Mouse (Mus musculus): ENCODE results near the gene Akr1c21. TPM values are rescaled to one million over a fixed set of nuclear protein-coding genes. Genes with fewer than 3 reads are reported as not detected.
A peak's percentile ranks its signal among the peaks of the same experiment; 100 is the strongest.
"Not testable (repeated sequence)": the region's sequence is repeated elsewhere in the genome, so short reads cannot be mapped to it uniquely, and the experiment has no call there.

The Akr1c21 gene
- total RNA-seq (2021) = not detected

DNA sequence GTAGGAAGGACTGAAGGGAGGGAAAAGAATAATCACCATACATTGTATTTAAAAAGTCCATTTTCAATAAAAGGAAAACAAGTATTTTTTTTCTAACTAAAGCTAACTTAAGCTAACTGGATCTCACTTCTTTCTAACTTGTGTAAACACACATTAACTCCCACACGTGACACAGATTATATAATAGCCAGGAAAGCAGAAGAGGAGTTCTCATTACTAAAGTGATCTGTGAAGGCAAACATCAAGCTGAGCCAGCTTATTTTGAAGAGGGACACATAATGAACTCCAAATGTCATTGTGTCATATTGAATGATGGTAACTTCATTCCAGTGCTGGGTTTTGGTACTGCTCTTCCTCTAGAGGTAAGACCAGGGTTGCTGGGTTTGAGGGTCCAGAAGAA is at the start of gene Akr1c21:
TSS of gene Akr1c21 (plus strand) at position 205 of the 400 bp plus-strand sequence.
- intact Hi-C loops (cut with DNase I) = no loop called here
- DNase-seq = no peak

DNA sequence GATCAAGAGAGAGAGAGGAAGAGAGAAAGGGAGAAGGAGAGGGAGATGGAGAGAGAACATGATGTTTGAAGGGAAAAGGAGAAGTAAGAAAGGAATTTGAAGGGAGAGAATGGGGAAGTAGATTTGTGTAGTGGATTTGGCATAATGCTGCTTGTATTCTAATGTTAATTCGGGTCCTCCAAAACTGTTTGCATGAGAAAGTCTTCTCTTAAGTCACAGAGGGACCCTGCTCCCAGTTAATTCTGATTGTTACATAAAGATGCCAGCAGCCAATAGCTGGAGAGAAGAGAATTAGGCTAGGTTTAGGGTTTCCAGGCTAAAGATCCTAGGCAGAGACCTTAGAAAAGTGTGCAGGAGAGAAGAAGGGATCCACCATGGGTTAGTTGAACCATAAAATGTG is 14.7 kb upstream of the Akr1c21 start:
- intact Hi-C loops (cut with DNase I) = no loop called here

DNA sequence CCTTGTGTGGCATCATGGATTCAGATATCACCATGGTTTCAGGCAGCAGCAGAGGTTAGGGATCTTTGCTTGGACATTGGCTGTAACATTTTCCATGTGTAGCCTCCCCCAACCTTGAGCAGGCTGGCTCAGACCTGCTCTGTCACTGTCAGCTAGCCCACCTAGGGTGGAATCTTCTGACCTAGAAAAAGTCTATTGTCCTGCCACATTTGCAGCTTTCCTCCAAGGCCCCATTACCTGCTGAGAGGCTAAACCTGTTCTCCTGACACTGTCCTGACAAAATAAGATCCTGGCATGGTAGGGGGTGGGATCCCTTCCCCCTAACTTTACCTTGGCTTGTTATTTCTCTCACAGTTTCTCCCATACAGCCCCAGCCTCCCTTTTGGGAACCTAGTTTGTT is 13.4 kb upstream of the Akr1c21 start:
- intact Hi-C loops (cut with DNase I) = no loop called here
- no peak for DNase-seq

More for the DNA sequence above, 14.7 kb upstream of the Akr1c21 start:
- no peak for DNase-seq

DNA sequence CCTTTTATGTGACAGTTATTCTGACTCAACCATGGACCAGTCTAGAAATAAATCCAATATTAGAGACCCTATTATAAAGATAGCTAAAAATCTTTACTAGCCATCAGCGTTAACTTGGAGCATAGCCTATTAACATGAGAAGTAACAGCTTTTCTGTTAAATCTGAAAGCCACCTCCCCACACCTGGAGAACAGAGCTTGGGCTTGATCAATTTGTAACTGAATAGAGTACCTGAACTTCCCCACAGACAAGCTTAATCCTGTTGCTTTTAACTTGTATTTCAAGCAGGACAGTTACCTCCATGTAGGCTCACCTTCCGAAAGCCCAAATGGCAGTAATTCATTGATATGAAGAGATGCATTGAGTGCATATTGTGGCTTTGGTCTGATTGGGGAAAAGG is 7.9 kb upstream of the Akr1c21 start:
- no peak for DNase-seq
- intact Hi-C loops (cut with DNase I) = no loop called here

DNA sequence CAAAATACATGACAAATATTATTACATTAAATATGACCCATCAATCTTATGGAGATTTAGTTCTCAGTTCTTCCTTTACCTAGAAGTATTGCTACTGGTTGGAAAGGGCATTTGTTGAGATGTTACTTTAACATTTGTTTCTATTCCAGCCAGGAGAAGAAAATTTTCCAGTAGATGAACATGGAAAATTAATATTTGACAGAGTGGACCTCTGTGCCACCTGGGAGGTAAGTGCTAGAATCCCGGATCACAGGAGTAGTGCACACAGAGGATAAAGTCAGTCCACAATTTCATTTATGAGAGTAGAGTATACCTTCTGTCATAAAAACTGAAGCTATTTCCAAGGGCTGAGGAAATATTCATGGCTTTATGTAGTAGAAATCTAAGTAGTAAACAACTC is 3.0 kb downstream of the Akr1c21 start:
- no peak for DNase-seq
- intact Hi-C loops (cut with DNase I) = no loop called here

GRCm38 (mm10) chr13:4603431-4603830 is 29.6 kb downstream of the Akr1c21 start:
- intact Hi-C loops (cut with DNase I); DNase-seq: not testable (repeated sequence)

- no peak for DNase-seq
- intact Hi-C loops (cut with DNase I) = no loop called here
Measured at GRCm38 (mm10) chr13:4606821-4607220, 32.9 kb downstream of the Akr1c21 start.

DNA sequence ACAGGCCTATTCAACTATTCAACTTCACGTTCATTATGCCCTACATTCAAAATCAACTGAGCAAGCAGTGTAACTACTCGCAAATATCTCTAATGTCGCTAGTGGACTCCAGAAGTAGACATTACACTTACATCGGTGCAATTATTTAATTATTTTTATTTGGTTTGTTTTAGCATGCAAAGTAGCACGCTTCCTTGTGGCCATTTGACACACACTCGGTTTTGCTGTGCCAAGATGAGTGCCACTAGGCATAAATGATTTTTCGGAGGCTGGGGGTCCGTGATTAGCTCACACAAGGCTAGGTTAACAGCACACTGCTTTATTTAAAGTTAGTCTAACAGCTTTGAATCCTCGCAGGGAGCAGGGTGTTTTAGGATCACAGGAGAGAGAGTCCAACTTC is 34.7 kb downstream of the Akr1c21 start:
- intact Hi-C loops (cut with DNase I) = no loop called here
- DNase-seq = no peak

DNA sequence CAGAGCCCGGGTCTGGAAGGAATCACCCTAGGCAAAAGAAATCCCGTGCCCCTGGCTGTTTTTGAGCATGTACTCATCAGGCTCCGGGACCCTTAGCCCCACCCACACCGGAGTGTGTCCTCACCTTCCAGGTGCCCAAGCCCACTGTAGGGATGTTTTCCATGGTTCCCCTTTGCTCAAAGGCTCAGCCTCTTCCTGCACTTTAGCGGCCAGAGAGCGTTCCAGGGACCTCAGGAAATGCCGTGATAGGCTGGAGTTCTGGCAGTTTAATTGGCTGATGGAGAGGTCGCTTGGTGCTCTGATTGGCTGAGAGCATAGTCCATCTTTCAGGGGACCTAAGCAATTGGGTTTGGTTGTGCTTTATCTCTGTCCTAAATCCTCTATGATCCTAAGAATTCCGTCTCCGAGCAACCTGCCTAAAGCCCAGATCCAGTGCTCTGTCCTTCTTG is 35.1 kb downstream of the Akr1c21 start, which contains the start of gene Akr1e1:
TSS of gene Akr1e1 (minus strand) at position 214 of the 449 bp plus-strand sequence.
- intact Hi-C loops (cut with DNase I) = no loop called here
- peak; percentile 85 for DNase-seq

GRCm38 (mm10) chr13:4610902-4611301 is 37.0 kb downstream of the Akr1c21 start:
- intact Hi-C loops (cut with DNase I) = loop anchor here (10.0 kb wide), 1 partner anchor 596 kb away; no protein-coding TSS in a partner anchor
- no peak for DNase-seq

Other genes with a start within 250 kb of the Akr1c21 start
- gene Akr1c6, start 139.8 kb upstream of the Akr1c21 start, total RNA-seq (2021) = not detected
- gene Akr1c20, start 50.7 kb upstream of the Akr1c21 start, total RNA-seq (2021) = not detected
- gene Akr1e1, start 35.1 kb downstream of the Akr1c21 start, total RNA-seq (2021) = 10 to 100 TPM; 15.5 to 20.1 TPM

Measured in left cerebral cortex, postnatal 4 days (tissue).